Mouse (Mus musculus) spleen, adult 2 months (tissue): Measurements from ENCODE around the gene Hoxd4. TPM values are rescaled to one million over a fixed set of nuclear protein-coding genes. Genes with fewer than 3 reads are reported as not detected.

Experiments
- DNase-seq, 2 experiments: peaks; one replicate each; pipeline versions ENCODE4 v3.0.0 to v3.0.0-alpha.2; 2012 to 2021; ENCODE audit warnings: low spot score in 2 of 2, low read depth in 1 of 2
- H3K27ac ChIP-seq: fragments of 200-500 bp; 2 replicates; pipeline ENCODE4 v1.5.1; 2012; ENCODE audit warnings: low read length, inconsistent platforms; ENCODE audit not compliant: insufficient read depth
- H3K27me3 ChIP-seq: fragments of 200-500 bp; 2 replicates; pipeline ENCODE4 v1.6.1; 2012; ENCODE audit warnings: mild to moderate bottlenecking, moderate library complexity, low read length, inconsistent platforms; ENCODE audit not compliant: control insufficient read depth, insufficient read depth
- H3K36me3 ChIP-seq: fragments of 200-500 bp; 2 replicates; pipeline ENCODE4 v1.6.1; 2012; ENCODE audit warnings: mild to moderate bottlenecking, low read length, inconsistent platforms; ENCODE audit not compliant: control insufficient read depth, insufficient read depth
- H3K4me1 ChIP-seq: fragments of 200-500 bp; 2 replicates; pipeline ENCODE4 v1.6.1; 2011; ENCODE audit warnings: inconsistent platforms; ENCODE audit not compliant: control insufficient read depth, insufficient read depth, insufficient read length
- H3K4me3 ChIP-seq: fragments of 200-500 bp; 2 replicates; pipeline ENCODE4 v1.5.1; 2011; ENCODE audit warnings: mild to moderate bottlenecking, inconsistent platforms; ENCODE audit not compliant: insufficient read depth, insufficient read length; ENCODE audit errors: extremely low read depth
- CTCF ChIP-seq: fragments of 200-500 bp; IDR thresholded peaks from 2 replicates; pipeline ENCODE4 v1.5.1; 2011; ENCODE audit warnings: mild to moderate bottlenecking, inconsistent platforms; ENCODE audit not compliant: insufficient read depth, insufficient read length, insufficient replicate concordance; ENCODE audit errors: extremely low read depth
- POLR2A ChIP-seq: fragments of 200-500 bp; IDR thresholded peaks from 2 replicates; pipeline ENCODE4 v1.6.1; 2011; ENCODE audit warnings: low read depth, low read length, inconsistent platforms
- WGBS: fragments of 180-500 bp; shearing (Covaris S2); methylation state at CpG from one replicate; pipeline ENCODE4 v1.1.7; 2018; 5-methylcytosine and 5-hydroxymethylcytosine counted together
- polyA plus RNA-seq: library from polyadenylated mRNA; depleted of rRNA; stranded (reverse); fragments of >200 nt; gene quantifications from 2 replicates; pipeline ENCODE4 v1.2.3, GENCODE M21; 2012

The Hoxd4 gene
- polyA plus RNA-seq, 1 experiment = 0.29 TPM

GRCm38 (mm10) chr2:74674881-74675665 is 36.7 kb upstream of the Hoxd4 start, which contains the start of gene Hoxd12:
Gene Hoxd12 (plus strand): TSS chr2:74675013.
- no peak for TF ChIP-seq CTCF
- no peak for TF ChIP-seq POLR2A
- Histone ChIP-seq H3K36me3 (no peaks in the 10 kb centered on the region), H3K27me3 (peaks cover 36% of the 10 kb centered on the region), H3K27ac (no peak within 1 kb of the TSS), H3K4me1 (peaks cover 2% of the 10 kb centered on the region; the same call in 1 of the 2 replicates), H3K4me3 (no peak within 1 kb of the TSS)
- DNase-seq = no peak
- WGBS = 10% methylated on average over 47 of the region's 47 CpGs

- peaks cover 39% of the 10 kb centered on the region for H3K27me3 ChIP-seq
Observed at GRCm38 (mm10) chr2:74675666-74676282, 36.0 kb upstream of the Hoxd4 start.

GRCm38 (mm10) chr2:74676376-74677052 is 35.2 kb upstream of the Hoxd4 start:
- H3K36me3 ChIP-seq = no peaks in the 10 kb centered on the region
- peaks cover 41% of the 10 kb centered on the region for H3K27me3 ChIP-seq
- no peak overlapping the region for H3K4me3 ChIP-seq
- H3K27ac ChIP-seq = no peak overlapping the region
- DNase-seq = no peak
- WGBS = 15% methylated on average over 9 of the region's 9 CpGs
- TF ChIP-seq CTCF (no peak), POLR2A (no peak)
- peaks cover 2% of the 10 kb centered on the region; the same call in 1 of the 2 replicates for H3K4me1 ChIP-seq

More at GRCm38 (mm10) chr2:74675666-74676282, 36.0 kb upstream of the Hoxd4 start:
- no peak for DNase-seq
- Histone ChIP-seq H3K4me3 (no peak overlapping the region), H3K36me3 (no peaks in the 10 kb centered on the region), H3K27ac (no peak overlapping the region), H3K4me1 (peaks cover 2% of the 10 kb centered on the region; the same call in 1 of the 2 replicates)
- TF ChIP-seq CTCF = no peak
- TF ChIP-seq POLR2A = no peak
- 13% methylated on average over 24 of the region's 24 CpGs for WGBS

GRCm38 (mm10) chr2:74677106-74677505 is 34.6 kb upstream of the Hoxd4 start:
- Histone ChIP-seq H3K4me3 (no peak overlapping the region), H3K27ac (no peak overlapping the region), H3K4me1 (peaks cover 4% of the 10 kb centered on the region), H3K36me3 (no peaks in the 10 kb centered on the region), H3K27me3 (peaks cover 44% of the 10 kb centered on the region)
- no peak for DNase-seq
- 40% methylated on average over 2 of the region's 2 CpGs for WGBS
- no peak for TF ChIP-seq CTCF
- TF ChIP-seq POLR2A = no peak

- no peak for DNase-seq
- Histone ChIP-seq H3K4me1 (peaks cover 5% of the 10 kb centered on the region), H3K36me3 (no peaks in the 10 kb centered on the region), H3K4me3 (no peak within 1 kb of the TSS), H3K27me3 (peaks cover 48% of the 10 kb centered on the region), H3K27ac (no peak within 1 kb of the TSS)
- WGBS = 4% methylated on average over 15 of the region's 15 CpGs
- no peak for TF ChIP-seq POLR2A
- TF ChIP-seq CTCF = no peak
Observed at GRCm38 (mm10) chr2:74678891-74679595, 32.7 kb upstream of the Hoxd4 start, which contains the start of gene Hoxd11. Gene Hoxd11 (plus strand): TSS chr2:74679557.

- WGBS = 4% methylated on average over 26 of the region's 26 CpGs
- peaks cover 48% of the 10 kb centered on the region for H3K27me3 ChIP-seq
- no peak for DNase-seq
- TF ChIP-seq POLR2A (no peak), CTCF (no peak)
- H3K4me1 ChIP-seq = peaks cover 5% of the 10 kb centered on the region
- no peak overlapping the region for H3K27ac ChIP-seq
- no peaks in the 10 kb centered on the region for H3K36me3 ChIP-seq
- H3K4me3 ChIP-seq = no peak overlapping the region
Observed at GRCm38 (mm10) chr2:74679596-74679971, 32.1 kb upstream of the Hoxd4 start.
